Mouse (Mus musculus) forebrain, embryonic 10.5 days (tissue): ENCODE measurements around the gene Sh3bgrl. TPM values are rescaled to one million over a fixed set of nuclear protein-coding genes. Genes with fewer than 3 reads are reported as not detected.

Source experiments
- DNase-seq: peaks from one replicate; pipeline ENCODE4 v3.0.0-alpha.2; 2017; ENCODE audit warnings: low spot score; ENCODE audit errors: extremely low spot score
- H3K27ac ChIP-seq: fragments of 300-500 bp; sonication (generic); 2 replicates; pipeline ENCODE4 v1.5.1; 2016; ENCODE audit warnings: mild to moderate bottlenecking
- H3K27me3 ChIP-seq: fragments of 300-500 bp; sonication (generic); 2 replicates; pipeline ENCODE4 v1.6.1; 2016; ENCODE audit warnings: mild to moderate bottlenecking; ENCODE audit not compliant: poor library complexity, severe bottlenecking
- H3K36me3 ChIP-seq: fragments of 300-500 bp; sonication (generic); replicated peaks from 2 replicates; pipeline ENCODE4 v1.6.1; 2016; ENCODE audit warnings: mild to moderate bottlenecking, moderate library complexity
- H3K4me1 ChIP-seq: fragments of 300-500 bp; sonication (generic); 2 replicates; pipeline ENCODE4 v1.6.1; 2016
- H3K4me3 ChIP-seq: fragments of 300-500 bp; sonication (generic); 2 replicates; pipeline ENCODE4 v1.5.1; 2016; ENCODE audit warnings: mild to moderate bottlenecking, moderate library complexity
- H3K9me3 ChIP-seq: fragments of 300-500 bp; sonication (generic); 2 replicates; pipeline ENCODE4 v1.6.1; 2016; ENCODE audit warnings: mild to moderate bottlenecking, moderate library complexity
- WGBS: fragments of 180-500 bp; shearing (Covaris S2); methylation state at CpG from one replicate; pipeline ENCODE4 v1.1.7; 2016; 5-methylcytosine and 5-hydroxymethylcytosine counted together
- polyA plus RNA-seq: library from polyadenylated mRNA; unstranded; fragments of >200 nt; fragmentation: Nextera tagmentation; extraction: Ambion mirVana; gene quantifications from 2 replicates; pipeline ENCODE4 v1.2.1, GENCODE M21; 2016

The Sh3bgrl gene
- polyA plus RNA-seq, 1 experiment from 2014 or later, result 160 TPM

- H3K4me3 ChIP-seq, result no peak overlapping the region
- whole genome bisulfite sequencing, result 28% methylated on average over 7 of the region's 7 CpGs
- no peaks in the 10 kb centered on the region for H3K9me3 ChIP-seq
- H3K27me3 ChIP-seq, result no peaks in the 10 kb centered on the region
- H3K4me1 ChIP-seq, result peaks cover 12% of the 10 kb centered on the region
- H3K36me3 ChIP-seq, result no peaks in the 10 kb centered on the region; the same call in 1 of the 2 replicates
- DNase-seq, result peak; percentile 15
- H3K27ac ChIP-seq, result no peak overlapping the region
Observed at GRCm38 (mm10) chrX:109113401-109114280, 18.5 kb downstream of the Sh3bgrl start.

DNA sequence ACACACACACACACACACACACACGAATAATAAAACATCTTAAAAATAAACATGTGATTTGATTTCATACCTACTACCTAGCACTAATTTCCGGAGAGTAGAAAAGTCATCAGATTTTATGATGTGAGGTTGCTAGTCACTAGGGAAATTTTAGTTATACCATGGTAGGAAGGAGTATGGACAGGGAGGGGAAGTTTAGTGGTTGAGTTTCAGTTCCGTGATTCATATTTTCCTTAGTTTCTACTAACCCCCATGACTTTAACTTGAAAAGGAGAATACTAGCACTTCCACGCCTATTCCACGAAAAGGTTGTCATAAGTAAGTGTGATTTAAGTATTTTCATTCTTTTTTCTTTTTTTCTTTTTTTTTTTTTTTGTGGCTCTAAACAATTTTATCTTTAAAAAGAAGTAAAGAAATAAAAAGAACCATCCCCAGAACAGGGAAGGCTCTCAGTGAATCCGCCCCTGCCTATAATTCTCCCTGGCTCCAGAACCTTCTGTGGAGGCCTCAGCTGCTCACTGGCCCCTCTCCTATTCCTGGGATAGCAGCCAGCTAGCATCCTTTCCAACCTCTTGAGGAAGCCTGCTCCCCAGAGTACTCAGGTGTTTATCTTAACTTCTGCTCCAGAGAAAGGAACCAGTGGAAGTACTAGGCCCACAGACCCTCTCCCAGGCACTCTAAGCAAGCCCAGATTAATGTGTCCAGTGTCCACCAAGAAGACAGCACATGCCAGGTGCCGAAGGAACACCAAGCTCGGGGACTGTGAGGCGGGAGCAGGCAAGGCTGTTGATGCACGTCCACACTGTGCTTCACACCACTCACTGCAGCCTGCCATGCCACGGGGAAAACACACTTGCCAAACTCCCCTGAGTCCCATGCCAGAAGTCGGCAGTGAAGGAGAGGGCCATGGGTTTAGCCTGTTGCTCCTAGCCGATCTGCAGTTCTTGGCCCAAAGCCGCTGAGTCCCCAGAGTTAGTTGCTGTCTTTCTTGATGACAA is 25.0 kb downstream of the Sh3bgrl start:
- Histone ChIP-seq H3K36me3 (peaks cover 3% of the 10 kb centered on the region; the same call in 1 of the 2 replicates), H3K4me1 (peaks cover 11% of the 10 kb centered on the region; the same call in 1 of the 2 replicates), H3K27me3 (no peaks in the 10 kb centered on the region), H3K27ac (no peak overlapping the region), H3K9me3 (no peaks in the 10 kb centered on the region), H3K4me3 (no peak overlapping the region)
- WGBS, result 83% methylated on average over 14 of the region's 14 CpGs
- DNase-seq, result no peak

- Histone ChIP-seq H3K27ac (no peak overlapping the region), H3K9me3 (no peaks in the 10 kb centered on the region), H3K4me3 (no peak overlapping the region), H3K27me3 (no peaks in the 10 kb centered on the region), H3K4me1 (peaks cover 11% of the 10 kb centered on the region; the same call in 1 of the 2 replicates), H3K36me3 (peaks cover 3% of the 10 kb centered on the region; the same call in 1 of the 2 replicates)
- 37% methylated on average over 9 of the region's 9 CpGs for WGBS
- no peak for DNase-seq
Observed at GRCm38 (mm10) chrX:109121161-109121560, 26.0 kb downstream of the Sh3bgrl start.

GRCm38 (mm10) chrX:109122670-109123069 is 27.5 kb downstream of the Sh3bgrl start:
- WGBS, result 67% methylated on average over 1 of the region's 1 CpGs
- peaks cover 11% of the 10 kb centered on the region; the same call in 1 of the 2 replicates for H3K4me1 ChIP-seq
- H3K9me3 ChIP-seq, result no peaks in the 10 kb centered on the region
- no peak for DNase-seq
- peaks cover 3% of the 10 kb centered on the region; the same call in 1 of the 2 replicates for H3K36me3 ChIP-seq
- H3K27ac ChIP-seq, result no peak overlapping the region
- no peaks in the 10 kb centered on the region for H3K27me3 ChIP-seq
- no peak overlapping the region for H3K4me3 ChIP-seq

DNA sequence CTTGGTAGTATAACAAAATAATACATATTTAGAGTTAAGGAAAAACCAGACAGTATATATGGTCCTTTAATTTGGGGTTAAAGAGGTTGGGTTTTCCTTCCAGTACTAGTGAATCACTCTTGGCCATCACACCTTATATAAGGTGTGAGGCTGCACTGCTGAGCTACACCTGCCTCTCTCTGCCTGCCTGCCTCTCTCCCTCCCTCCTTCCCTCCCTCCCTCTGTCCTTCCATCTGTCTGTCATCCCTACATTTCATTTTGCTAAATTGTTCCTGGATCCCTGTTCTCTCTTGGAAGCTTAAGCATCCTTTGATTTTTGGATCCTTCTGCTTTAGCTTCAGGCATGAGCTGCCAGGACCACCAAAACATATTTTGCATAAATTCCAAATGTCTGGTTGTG is 28.6 kb downstream of the Sh3bgrl start:
- H3K27me3 ChIP-seq, result no peaks in the 10 kb centered on the region
- 0 out of 2 replicates have a peak, but pooled peaks cover 3% of the 10 kb centered on the region for H3K36me3 ChIP-seq
- no peak overlapping the region for H3K27ac ChIP-seq
- peaks cover 11% of the 10 kb centered on the region; the same call in 1 of the 2 replicates for H3K4me1 ChIP-seq
- DNase-seq, result no peak
- no peaks in the 10 kb centered on the region for H3K9me3 ChIP-seq
- H3K4me3 ChIP-seq, result no peak overlapping the region

GRCm38 (mm10) chrX:109126847-109127246 is 31.7 kb downstream of the Sh3bgrl start:
- Histone ChIP-seq H3K36me3 (no peaks in the 10 kb centered on the region), H3K9me3 (no peaks in the 10 kb centered on the region), H3K27me3 (no peaks in the 10 kb centered on the region), H3K4me1 (peaks cover 3% of the 10 kb centered on the region; the same call in 1 of the 2 replicates), H3K4me3 (no peak overlapping the region), H3K27ac (no peak overlapping the region)
- 68% methylated on average over 1 of the region's 1 CpGs for WGBS
- no peak for DNase-seq

GRCm38 (mm10) chrX:109127551-109128088 is 32.5 kb downstream of the Sh3bgrl start:
- Histone ChIP-seq H3K9me3 (no peaks in the 10 kb centered on the region), H3K4me3 (no peak overlapping the region), H3K4me1 (no peaks in the 10 kb centered on the region), H3K36me3 (no peaks in the 10 kb centered on the region), H3K27me3 (no peaks in the 10 kb centered on the region), H3K27ac (no peak overlapping the region)
- DNase-seq, result no peak
- 81% methylated on average over 7 of the region's 7 CpGs for WGBS

- H3K36me3 ChIP-seq, result no peaks in the 10 kb centered on the region
- no peak overlapping the region for H3K4me3 ChIP-seq
- H3K27ac ChIP-seq, result no peak overlapping the region
- no peaks in the 10 kb centered on the region for H3K4me1 ChIP-seq
- DNase-seq, result no peak
- WGBS, result 93% methylated on average over 1 of the region's 1 CpGs
- no peaks in the 10 kb centered on the region for H3K27me3 ChIP-seq
- H3K9me3 ChIP-seq, result no peaks in the 10 kb centered on the region
Observed at GRCm38 (mm10) chrX:109130066-109130465, 34.9 kb downstream of the Sh3bgrl start.

- H3K27me3 ChIP-seq, result no peaks in the 10 kb centered on the region
- no peaks in the 10 kb centered on the region for H3K4me1 ChIP-seq
- H3K36me3 ChIP-seq, result no peaks in the 10 kb centered on the region
- no peak for DNase-seq
- no peak overlapping the region for H3K4me3 ChIP-seq
- H3K9me3 ChIP-seq, result no peaks in the 10 kb centered on the region
- 95% methylated on average over 2 of the region's 2 CpGs for WGBS
- no peak overlapping the region for H3K27ac ChIP-seq
Observed at GRCm38 (mm10) chrX:109131834-109132233, 36.7 kb downstream of the Sh3bgrl start.

- no peaks in the 10 kb centered on the region for H3K9me3 ChIP-seq
- no peaks in the 10 kb centered on the region for H3K4me1 ChIP-seq
- 95% methylated on average over 1 of the region's 1 CpGs for WGBS
- no peak overlapping the region for H3K4me3 ChIP-seq
- no peak for DNase-seq
- no peak overlapping the region for H3K27ac ChIP-seq
- no peaks in the 10 kb centered on the region for H3K27me3 ChIP-seq
- no peaks in the 10 kb centered on the region for H3K36me3 ChIP-seq
Observed at GRCm38 (mm10) chrX:109132463-109132862, 37.3 kb downstream of the Sh3bgrl start.

GRCm38 (mm10) chrX:109133500-109133899 is 38.3 kb downstream of the Sh3bgrl start:
- DNase-seq, result no peak
- Histone ChIP-seq H3K9me3 (no peaks in the 10 kb centered on the region), H3K36me3 (no peaks in the 10 kb centered on the region), H3K4me3 (no peak overlapping the region), H3K27me3 (no peaks in the 10 kb centered on the region), H3K27ac (no peak overlapping the region), H3K4me1 (no peaks in the 10 kb centered on the region)
- WGBS, result 84% methylated on average over 2 of the region's 2 CpGs

DNA sequence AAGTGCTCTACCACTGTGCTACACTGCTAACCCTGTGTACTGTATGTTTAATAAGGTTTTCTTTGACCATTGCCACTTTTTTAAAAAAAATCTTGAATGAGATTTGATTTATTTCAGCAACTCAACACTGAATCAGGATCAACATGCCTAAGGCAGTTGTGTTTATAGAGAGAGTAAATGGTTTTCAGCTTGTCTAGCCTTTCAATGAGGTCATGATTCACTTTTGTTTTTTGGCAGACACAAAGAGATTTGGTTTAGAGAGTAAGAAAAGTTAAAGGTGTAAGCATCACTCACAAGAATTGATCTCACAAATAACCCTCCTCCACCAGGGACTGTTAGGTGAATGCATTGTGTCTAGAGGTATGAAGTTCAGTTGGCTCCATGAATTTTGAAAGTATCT is 41.1 kb downstream of the Sh3bgrl start:
- Histone ChIP-seq H3K27ac (no peak overlapping the region), H3K4me3 (no peak overlapping the region), H3K9me3 (no peaks in the 10 kb centered on the region), H3K4me1 (no peaks in the 10 kb centered on the region), H3K36me3 (no peaks in the 10 kb centered on the region), H3K27me3 (no peaks in the 10 kb centered on the region)
- no peak for DNase-seq
